Comparison of ENCODE assay signal across 12 mouse cellular contexts in the genomic region with DNA sequence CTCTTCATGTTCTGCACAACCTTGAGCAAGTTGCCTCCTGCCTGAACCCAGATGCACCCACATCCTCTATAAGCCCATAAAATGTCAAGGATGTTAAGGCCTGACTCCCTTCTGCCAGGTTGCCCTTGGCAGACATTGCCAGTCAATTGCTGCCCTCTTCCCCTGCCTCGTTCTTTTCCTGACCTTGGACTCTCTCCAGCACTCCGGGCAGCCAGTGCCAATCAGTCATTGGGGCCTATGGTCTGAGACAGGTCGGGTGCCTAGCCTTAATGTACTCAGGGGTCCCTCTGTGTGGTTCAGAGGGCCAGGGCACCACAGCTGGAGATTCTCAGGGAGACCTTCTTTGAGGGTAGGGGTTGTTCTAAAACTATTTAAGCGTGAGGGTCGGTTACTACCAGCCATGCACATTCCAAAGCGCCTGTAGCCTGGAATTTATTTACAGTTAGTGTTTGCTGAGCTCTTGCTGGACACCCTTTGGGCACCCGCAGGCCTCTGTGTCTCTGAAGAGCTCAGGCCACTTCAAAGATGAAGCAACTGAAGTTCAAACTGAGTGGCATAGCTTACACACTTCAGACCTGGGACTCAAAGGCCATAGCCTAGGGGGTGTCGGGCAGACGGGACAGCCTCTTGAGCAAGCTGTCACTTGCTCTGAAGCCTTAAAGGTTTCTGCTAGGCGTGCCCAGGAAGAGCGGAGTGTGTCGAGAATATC. TPM values are rescaled to one million over a fixed set of nuclear protein-coding genes. Genes with fewer than 3 reads are reported as not detected.
DNase-seq lines count a peak whose midpoint lies in the region; ATAC-seq lines count a peak whose summit lies in the region.
"Had no signal": no experiment of that assay in that cellular context is flagged by ENCODE, and none has a peak within 500 bp of the region (broad histone marks: within the 10 kb centered on the region; RNA-seq: fewer than 3 reads in every experiment).

No protein-coding gene starts in this region.

- H3K27ac ChIP-seq in forebrain, embryonic 15.5 days (replicated peaks): no peak overlapping the region
- H3K27ac ChIP-seq: embryonic facial prominence, embryonic 15.5 days; limb, embryonic 12.5 days had no signal

- H3K36me3 ChIP-seq in forebrain, embryonic 15.5 days: no peaks in the 10 kb centered on the region
- H3K36me3 ChIP-seq: embryonic facial prominence, embryonic 15.5 days; limb, embryonic 12.5 days had no signal

- peaks cover 96% of the 10 kb centered on the region for H3K4me1 ChIP-seq in forebrain, embryonic 15.5 days

- no peaks in the 10 kb centered on the region for H3K9me3 ChIP-seq in forebrain, embryonic 15.5 days
- H3K9me3 ChIP-seq: embryonic facial prominence, embryonic 15.5 days; limb, embryonic 12.5 days had no signal

- peaks cover 40% of the 10 kb centered on the region for H3K27me3 ChIP-seq in forebrain, embryonic 15.5 days

- no peak overlapping the region for H3K4me3 ChIP-seq in forebrain, embryonic 15.5 days
- H3K4me3 ChIP-seq: embryonic facial prominence, embryonic 15.5 days; limb, embryonic 12.5 days had no signal

- WGBS in forebrain, embryonic 15.5 days: 60% methylated on average over 12 of the region's 12 CpGs

- ATAC-seq in forebrain, embryonic 15.5 days (replicated peaks): no peak

- H3K4me2 ChIP-seq in forebrain, embryonic 15.5 days (replicated peaks): peak overlapping the region; percentile 23
- H3K4me2 ChIP-seq: embryonic facial prominence, embryonic 15.5 days; limb, embryonic 12.5 days had no signal

- DNase-seq in kidney, adult 18-20 months: peak; percentile 59
- no peak for DNase-seq in kidney, postnatal 4 days
- peak; percentile 90 for DNase-seq in adrenal gland, adult 8-10 months
- peak; percentile 55 for DNase-seq in lung, postnatal 10 days
- DNase-seq in yolk sac, embryonic 10.5 days (ENCODE audit: low spot score): no peak
- no peak for DNase-seq in layer of hippocampus, postnatal 36 days
- DNase-seq in thymus, postnatal 10 days (ENCODE audit: low spot score in 2 of 2): no peak
- DNase-seq: cerebellum, adult 11-12 months; heart, adult 18-20 months had no signal

- H3K9ac ChIP-seq in forebrain, embryonic 15.5 days (replicated peaks): no peak overlapping the region
- H3K9ac ChIP-seq: embryonic facial prominence, embryonic 15.5 days had no signal

RNA-seq across cellular contexts. Expression of a gene that starts 6.3 kb away (rescaled TPM):
- total RNA-seq in adrenal gland, adult 8-10 months (2022): 10 to 100 TPM; 28.1 to 47.2 (median 33.7) TPM
- polyA plus RNA-seq in forebrain, embryonic 15.5 days (2015; fragmentation: Nextera tagmentation; extraction: Ambion mirVana): 5.2 and 5.6 TPM in 2 replicates
- 1 to 10 TPM; 4.6 to 5.8 TPM for total RNA-seq in layer of hippocampus, postnatal 36 days (2021)

Comparison
In these comparisons a context has a peak if more than half of its experiments do, and no peak if none do; other contexts are left out.
1. DNase-seq: peak in kidney, adult 18-20 months (single experiment), adrenal gland, adult 8-10 months (single experiment) and lung, postnatal 10 days (single experiment); none in kidney, postnatal 4 days (0 of 2), yolk sac, embryonic 10.5 days (single experiment), layer of hippocampus, postnatal 36 days (0 of 2) and thymus, postnatal 10 days (0 of 2).
2. RNA of a gene that starts 6.3 kb away (total RNA-seq): 28.1 to 47.2 TPM in adrenal gland, adult 8-10 months; 4.6 to 5.8 TPM in layer of hippocampus, postnatal 36 days; every median in the first group is over 4 times any median in the second.